Mouse (Mus musculus): Measurements from ENCODE around the gene Brf1.

The Brf1 gene

DNA sequence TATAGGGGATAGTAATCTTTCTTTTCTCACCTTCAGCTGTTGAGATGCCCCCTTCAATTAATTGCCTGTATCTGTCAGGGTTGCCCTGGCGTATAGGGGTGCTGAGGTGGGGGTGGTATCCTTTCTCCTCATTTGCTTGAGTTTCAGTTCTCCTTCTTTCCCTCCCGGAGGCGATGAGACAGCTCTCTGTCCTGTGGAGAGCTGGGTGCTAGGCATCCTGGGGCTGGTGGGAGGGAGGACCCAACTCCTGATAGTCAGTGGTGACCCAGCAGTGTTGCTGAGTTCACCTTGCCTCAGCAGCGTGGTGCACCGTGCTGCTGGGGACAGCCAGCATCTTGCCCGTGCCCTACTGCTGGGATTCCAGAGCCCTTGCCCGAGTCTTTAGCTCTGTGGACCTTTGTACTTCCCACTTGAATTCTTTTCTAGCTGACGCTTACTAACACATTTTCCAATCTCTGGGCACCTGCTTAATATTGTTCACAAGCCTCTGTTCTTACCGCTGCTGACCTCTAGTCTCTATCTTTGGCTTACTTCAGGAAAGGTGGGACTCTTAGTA, 17.0 kb upstream of the Brf1 start:
- no peak for DNase-seq

GRCm38 (mm10) chr12:113016976-113017375, 16.5 kb upstream of the Brf1 start:
- no peak for DNase-seq

DNA sequence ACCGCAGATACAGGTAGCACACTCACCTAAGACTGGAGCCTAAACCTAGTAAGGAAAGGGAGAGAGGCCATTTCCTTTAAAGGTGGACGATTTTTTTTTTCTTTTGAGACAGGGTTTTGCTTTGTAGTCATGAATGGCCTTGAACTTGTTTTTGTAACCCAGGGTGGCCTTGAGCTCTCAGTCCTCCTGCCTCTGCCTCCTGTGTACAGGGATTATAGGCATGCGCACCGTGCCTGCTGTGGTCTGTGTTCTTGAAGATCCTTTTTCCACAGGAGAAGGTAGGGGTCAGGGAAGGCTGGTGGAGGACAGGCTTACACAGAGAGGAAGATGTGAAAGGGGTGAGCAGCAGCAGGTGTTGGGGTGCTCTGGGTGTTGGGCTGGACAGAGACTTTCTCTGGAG, 15.5 kb upstream of the Brf1 start:
- no peak for DNase-seq

- DNase-seq = peak; percentile 59
Measured at GRCm38 (mm10) chr12:113014561-113015556, 14.4 kb upstream of the Brf1 start.

- peak; percentile 95 for DNase-seq
Measured at GRCm38 (mm10) chr12:113013604-113014558, 13.4 kb upstream of the Brf1 start, which contains the start of gene Pacs2. TSS of gene Pacs2 (plus strand) at chr12:113014508.

DNA sequence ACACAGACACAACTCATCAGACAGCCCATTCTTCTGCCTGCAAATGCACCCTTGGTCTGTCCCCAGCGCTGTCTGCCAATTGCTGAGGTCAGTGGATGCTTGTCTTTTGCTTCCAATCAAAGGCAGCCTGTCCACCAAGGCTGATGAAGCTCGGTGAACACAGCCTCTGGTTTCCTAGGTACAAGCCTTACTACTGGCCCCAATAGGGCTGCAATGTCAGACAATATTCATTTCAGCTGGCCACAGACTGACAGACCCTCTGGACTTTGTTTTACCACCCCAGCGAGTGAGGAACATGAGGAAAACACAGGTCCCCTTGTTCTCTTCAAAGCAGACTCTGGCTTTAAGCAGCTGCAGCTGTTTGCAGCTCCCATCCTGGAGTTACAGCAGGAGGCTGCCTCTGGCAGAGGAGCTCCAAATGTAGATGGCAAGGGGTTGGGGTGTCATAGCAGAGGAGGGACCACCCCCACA, 12.6 kb upstream of the Brf1 start:
- no peak for DNase-seq

GRCm38 (mm10) chr12:113012443-113012842, 11.9 kb upstream of the Brf1 start:
- DNase-seq = no peak

DNA sequence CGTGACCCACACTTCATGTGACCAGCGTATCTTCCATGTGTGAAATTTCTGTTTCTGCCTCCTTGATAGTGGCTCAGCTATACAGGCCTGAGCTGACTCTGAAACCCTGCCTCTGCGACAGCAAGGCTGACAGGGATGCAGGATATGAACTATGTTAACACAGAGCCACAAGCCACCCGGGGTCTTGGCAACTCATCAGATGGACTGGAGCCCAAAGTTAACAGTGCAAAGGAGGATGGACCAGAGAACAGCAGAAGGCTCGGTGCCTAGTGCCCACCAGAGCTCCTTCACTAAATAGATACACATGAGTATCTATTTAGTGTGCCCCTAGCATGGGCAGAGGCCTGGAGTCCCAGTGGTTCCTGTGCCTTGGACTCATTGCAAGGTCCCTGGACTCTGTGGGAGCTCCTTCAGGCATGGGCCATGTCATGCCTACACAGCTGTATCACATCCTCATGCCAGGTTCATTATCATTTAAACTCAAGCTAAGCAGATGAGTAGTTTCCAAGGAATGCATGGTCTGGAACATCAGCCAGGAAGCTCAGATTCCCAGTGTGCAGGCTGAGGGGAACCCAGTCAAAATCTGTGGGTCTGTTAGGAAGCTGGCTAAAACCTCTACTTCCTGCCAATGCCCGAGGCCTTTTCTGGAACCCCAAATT, 11.3 kb upstream of the Brf1 start:
- DNase-seq = no peak

DNA sequence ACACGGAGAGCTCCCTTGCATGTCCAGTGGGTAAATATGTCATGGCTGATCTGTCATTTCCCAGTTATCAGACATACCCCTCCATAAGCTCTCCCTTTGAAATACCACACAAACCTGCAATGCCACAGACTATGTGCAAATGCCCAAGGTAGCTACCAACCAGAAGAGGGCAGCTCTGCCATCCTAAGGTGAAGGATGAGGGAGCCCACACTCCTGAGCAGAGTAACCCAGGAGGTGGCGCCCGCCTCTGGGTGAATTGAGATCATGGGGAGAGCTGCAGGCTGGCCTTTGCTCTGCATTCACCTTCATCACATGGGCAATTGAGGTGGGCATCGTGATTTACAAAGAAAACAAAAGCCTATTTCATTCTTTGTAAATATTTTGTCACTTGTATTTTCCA, 4.5 kb upstream of the Brf1 start:
- DNase-seq = peak; percentile 69

DNA sequence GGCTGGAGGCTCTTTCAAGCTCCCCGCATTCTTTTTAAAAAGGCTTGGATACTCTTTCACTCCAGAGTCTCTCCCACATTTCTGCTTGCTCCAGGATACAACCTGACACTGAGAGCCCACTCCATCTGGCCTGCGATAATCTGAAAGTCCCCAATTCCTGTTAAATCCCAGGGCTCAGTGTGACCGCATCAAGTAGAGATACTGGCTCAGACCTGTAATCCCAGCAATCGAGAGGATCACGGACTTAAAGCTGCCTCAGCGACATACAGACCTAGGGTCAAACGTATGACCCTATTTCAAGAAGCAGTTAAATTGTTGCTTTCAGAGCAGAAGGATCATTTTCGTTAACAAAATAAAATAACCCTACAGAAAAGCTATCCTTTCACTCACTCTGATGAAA, 3.5 kb upstream of the Brf1 start:
- DNase-seq = no peak

- DNase-seq = no peak
Measured at GRCm38 (mm10) chr12:113002667-113003066, 2.2 kb upstream of the Brf1 start.

GRCm38 (mm10) chr12:113001133-113001474, 600 bp upstream of the Brf1 start:
- DNase-seq = no peak

DNA sequence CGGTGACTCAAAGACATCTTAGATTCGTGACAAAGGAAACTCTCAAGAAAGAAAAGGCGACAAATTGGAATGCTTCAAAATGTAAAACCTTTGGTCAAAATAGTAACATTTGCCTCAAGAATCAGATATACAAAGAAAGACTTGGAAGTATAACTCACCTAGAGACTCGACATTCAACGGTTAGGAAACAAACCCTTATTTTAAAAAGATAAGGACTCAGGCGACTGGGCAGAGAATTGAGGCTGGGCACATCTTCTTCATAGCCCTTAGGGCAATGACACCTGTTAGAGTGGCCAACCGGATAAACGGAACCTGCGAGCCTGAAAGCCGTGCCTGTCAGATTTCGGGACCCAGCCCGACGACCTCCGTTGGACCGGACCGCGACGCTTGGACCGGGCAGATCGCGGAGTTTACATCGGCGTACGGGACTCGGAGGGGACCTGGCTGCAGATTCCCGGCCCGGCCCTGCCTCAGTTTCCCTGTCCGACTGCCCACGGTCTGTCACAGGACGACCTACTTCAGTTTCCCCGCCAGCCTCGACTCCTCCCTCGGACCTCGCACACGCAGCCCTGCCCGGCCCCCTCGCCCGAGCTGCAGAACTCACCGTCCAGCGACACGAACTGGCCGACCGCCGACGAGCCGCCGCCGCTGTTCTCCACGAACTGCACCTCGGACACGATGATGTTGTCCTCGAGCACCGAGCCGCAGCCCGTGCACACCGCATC, 773 bp downstream of the Brf1 start:
- DNase-seq = no peak

DNA sequence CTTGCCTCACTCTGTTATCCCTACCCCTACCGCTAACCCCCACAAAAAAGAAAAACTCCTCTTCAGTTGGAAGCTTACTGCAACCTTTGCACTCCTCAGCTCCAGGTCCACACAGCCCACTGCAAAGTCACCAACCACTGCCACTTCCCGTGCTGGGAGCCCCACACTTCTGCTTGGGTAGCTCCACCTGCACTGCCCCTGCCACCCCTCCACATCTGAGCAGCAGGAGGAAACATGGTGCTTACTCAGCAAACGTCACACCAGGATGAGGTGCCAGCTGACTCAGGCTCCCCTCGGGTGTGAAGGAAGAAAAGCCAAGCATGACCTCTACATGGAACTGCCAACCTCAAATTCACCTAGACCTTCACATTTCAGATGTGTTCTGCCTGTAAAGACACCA, 6.4 kb downstream of the Brf1 start:
- DNase-seq = no peak

DNA sequence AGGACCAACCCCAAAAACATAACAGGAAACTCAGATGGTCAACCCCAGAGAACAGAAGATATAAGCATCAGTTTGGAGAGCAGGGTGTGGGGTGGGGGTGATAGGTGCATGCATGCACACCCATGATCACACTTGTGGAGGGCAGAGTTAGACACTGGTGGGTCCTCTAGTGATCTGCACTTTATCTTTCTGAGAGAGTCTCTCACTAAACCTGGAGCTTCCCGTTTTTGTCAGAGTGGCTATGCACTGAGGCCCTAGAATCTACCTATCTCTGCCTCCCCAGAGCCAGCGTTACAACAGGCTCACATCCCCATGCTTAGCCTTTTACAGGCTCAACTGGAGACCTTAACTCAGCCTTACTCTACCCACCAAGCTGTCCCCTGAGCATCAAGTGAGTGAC, 9.1 kb downstream of the Brf1 start:
- no peak for DNase-seq

GRCm38 (mm10) chr12:112990706-112991405, 9.6 kb downstream of the Brf1 start:
- no peak for DNase-seq

- DNase-seq = peak; percentile 34
Measured at GRCm38 (mm10) chr12:112987877-112988276, 12.6 kb downstream of the Brf1 start.

DNA sequence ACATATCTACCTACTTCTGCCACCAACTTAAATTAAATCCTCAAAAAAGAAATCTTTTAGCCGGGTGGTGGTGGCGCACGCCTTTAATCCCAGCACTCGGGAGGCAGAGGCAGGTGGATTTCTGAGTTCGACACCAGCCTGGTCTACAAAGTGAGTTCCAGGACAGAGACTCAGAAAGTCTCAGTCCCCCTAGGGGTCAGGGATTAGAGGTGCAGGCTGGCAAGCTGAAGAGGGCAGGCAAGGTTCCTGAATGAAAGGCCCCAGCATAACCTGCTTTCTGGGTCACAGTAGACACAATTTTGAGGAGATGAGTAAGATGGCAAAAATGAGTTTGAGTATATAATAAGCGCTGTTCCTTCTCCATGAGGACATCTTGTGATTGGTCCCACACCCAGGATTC, 15.2 kb downstream of the Brf1 start:
- DNase-seq = no peak

DNA sequence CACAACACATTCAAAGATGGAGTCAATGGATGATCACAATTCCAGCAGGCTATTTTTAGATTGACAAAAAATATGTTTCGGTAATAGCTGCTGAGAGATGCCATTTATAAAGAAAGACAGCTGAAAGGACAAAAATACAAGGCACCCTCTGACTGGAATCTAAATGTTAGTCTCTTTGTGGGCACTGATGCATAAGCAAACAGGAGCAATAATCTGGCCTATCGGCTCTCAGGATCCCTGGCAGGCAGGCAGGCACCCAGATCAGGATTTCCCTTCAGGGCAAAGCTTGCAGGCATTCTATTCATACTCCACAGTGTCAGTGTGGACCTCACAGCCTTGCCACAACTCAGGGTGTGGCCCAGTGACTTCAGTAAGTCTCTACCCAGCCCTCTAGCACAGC, 18.5 kb downstream of the Brf1 start:
- no peak for DNase-seq

DNA sequence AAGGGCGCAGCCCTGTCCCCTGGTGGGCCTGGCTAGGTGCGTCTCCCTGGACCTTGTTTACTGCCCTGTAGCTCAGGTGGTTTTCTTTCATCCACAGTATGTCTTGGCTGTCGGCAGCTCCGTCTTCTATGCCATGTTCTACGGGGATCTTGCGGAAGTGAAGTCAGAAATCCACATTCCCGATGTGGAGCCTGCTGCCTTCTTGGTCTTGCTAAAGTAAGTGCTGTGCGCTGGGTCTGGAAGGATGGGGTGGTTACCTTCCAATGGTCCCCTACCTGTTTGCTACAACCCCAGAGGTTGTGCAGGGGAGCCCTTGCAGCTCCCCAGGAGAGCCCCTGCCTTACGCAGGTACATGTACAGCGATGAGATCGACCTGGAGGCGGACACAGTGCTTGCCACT, 23.3 kb downstream of the Brf1 start:
- no peak for DNase-seq

All from liver (tissue).